Mouse (Mus musculus): ENCODE data around the gene Bcl2l14. TPM values are rescaled to one million over a fixed set of nuclear protein-coding genes. Genes with fewer than 3 reads are reported as not detected.

Gene Bcl2l14
- polyA plus RNA-seq, 2 experiments = 0.08 TPM; not detected in 1

DNA sequence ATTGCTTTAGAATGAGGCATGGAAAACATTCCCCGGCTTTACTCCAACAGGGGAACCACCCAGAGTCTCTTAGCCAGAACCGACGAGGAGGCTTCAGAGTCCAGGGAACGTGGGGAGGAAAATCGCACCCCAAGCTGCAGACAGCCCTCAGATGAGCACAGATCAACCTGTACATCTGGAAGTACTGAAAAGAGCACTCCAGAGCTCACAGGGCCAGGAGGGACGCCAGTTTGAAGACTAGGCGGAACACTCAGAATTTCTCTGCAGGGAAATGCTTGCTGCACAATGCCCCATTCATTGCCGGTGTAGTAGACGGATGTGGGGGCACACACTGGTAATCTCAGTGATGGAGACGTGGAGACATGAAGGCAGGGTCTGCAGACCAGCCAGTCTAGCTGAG, 43.9 kb downstream of the Bcl2l14 start:
- Histone ChIP-seq H3K36me3 (replicated peaks; ENCODE audit: control insufficient read depth, insufficient read depth, low read depth) (no peaks in the 10 kb centered on the region), H3K9me3 (ENCODE audit: control insufficient read depth, low read length) (no peaks in the 10 kb centered on the region), H3K27me3 (ENCODE audit: control insufficient read depth, insufficient read depth, low read length) (no peaks in the 10 kb centered on the region), H3K4me3 (ENCODE audit: insufficient read depth in 1 of 2, low read depth in 2 of 2, low read length in 2 of 2) (no peak overlapping the region), H3K4me2 (ENCODE audit: low read depth) (no peak overlapping the region), H3K9ac (replicated peaks) (no peak overlapping the region), H3K4me1 (replicated peaks; ENCODE audit: control insufficient read depth in 2 of 2, insufficient read depth in 2 of 2, low read length in 1 of 2) (peaks cover 0 to 9% of the 10 kb centered on the region in 2 experiments; a peak in 2 of 4 replicates), H3K27ac (no peak overlapping the region)
- DNase-seq (ENCODE audit: low read depth in 3 of 3, low spot score in 3 of 3) (no peak), ATAC-seq (ENCODE audit: insufficient read depth) (no peak)
- WGBS (ENCODE audit: insufficient replicate concordance) = 55% methylated on average over 10 of the region's 10 CpGs
- TF ChIP-seq CTCF (IDR thresholded peaks at IDR 0.05; ENCODE audit: low read depth) (no peak), EP300 (IDR thresholded peaks at IDR 0.05; ENCODE audit: low read depth) (no peak)

DNA sequence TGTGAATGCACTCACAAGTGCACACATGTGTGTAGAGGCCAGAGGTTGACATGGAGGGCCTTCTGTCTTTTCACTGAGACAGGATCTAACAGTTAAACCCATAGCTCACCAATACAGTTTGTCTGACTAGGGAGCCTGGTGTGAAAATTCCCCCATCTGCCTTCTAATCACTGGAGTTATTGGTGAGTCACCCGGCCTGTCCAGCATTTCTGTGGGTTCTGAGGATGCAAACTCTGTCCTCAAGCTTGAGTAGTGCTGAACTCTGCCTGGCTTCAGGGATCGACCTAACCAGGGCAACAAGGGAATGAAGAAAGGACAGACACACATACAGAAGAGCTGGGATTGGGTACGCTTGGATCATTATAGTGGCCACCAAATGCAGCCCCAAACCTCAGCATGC, 45.6 kb downstream of the Bcl2l14 start:
- TF ChIP-seq EP300 (IDR thresholded peaks at IDR 0.05; ENCODE audit: low read depth) = no peak
- TF ChIP-seq CTCF (IDR thresholded peaks at IDR 0.05; ENCODE audit: low read depth) = no peak
- Histone ChIP-seq H3K4me3 (ENCODE audit: insufficient read depth in 1 of 2, low read depth in 2 of 2, low read length in 2 of 2) (no peak overlapping the region), H3K4me1 (replicated peaks; ENCODE audit: control insufficient read depth in 2 of 2, insufficient read depth in 2 of 2, low read length in 1 of 2) (peaks cover 0 to 9% of the 10 kb centered on the region in 2 experiments; a peak in 2 of 4 replicates), H3K9me3 (ENCODE audit: control insufficient read depth, low read length) (no peaks in the 10 kb centered on the region), H3K27me3 (ENCODE audit: control insufficient read depth, insufficient read depth, low read length) (no peaks in the 10 kb centered on the region), H3K4me2 (ENCODE audit: low read depth) (no peak overlapping the region), H3K9ac (replicated peaks) (no peak overlapping the region), H3K36me3 (replicated peaks; ENCODE audit: control insufficient read depth, insufficient read depth, low read depth) (no peaks in the 10 kb centered on the region), H3K27ac (no peak overlapping the region)
- DNase-seq (ENCODE audit: low read depth in 3 of 3, low spot score in 3 of 3) = no peak
- 70% methylated on average over 3 of the region's 3 CpGs for WGBS (ENCODE audit: insufficient replicate concordance)
- no peak for ATAC-seq (ENCODE audit: insufficient read depth)

DNA sequence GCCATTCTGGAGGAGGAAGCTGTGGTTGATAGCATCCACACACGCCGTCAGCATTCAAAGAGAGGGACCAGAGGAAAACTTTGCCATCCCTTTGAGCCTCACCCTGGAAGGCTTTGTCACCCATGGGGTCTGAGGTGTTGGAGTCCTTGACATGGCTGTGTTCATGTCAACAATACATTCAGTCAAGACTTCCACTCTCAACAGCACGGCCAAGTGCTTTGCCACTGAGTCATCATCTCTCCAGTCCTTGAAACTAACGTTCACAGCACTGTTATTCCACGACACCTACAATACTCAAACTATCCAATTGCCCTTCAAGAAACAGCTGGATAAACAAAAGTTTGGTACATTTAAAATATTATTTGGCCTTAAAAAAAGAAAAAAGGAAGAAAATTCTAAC, 46.1 kb downstream of the Bcl2l14 start:
- Histone ChIP-seq H3K4me1 (replicated peaks; ENCODE audit: control insufficient read depth in 2 of 2, insufficient read depth in 2 of 2, low read length in 1 of 2) (peaks cover 0 to 5% of the 10 kb centered on the region in 2 experiments; a peak in 1 of 4 replicates), H3K9me3 (ENCODE audit: control insufficient read depth, low read length) (no peaks in the 10 kb centered on the region), H3K27ac (no peak overlapping the region), H3K4me3 (ENCODE audit: insufficient read depth in 1 of 2, low read depth in 2 of 2, low read length in 2 of 2) (no peak overlapping the region), H3K27me3 (ENCODE audit: control insufficient read depth, insufficient read depth, low read length) (no peaks in the 10 kb centered on the region), H3K4me2 (ENCODE audit: low read depth) (no peak overlapping the region), H3K9ac (replicated peaks) (no peak overlapping the region), H3K36me3 (replicated peaks; ENCODE audit: control insufficient read depth, insufficient read depth, low read depth) (no peaks in the 10 kb centered on the region)
- WGBS (ENCODE audit: insufficient replicate concordance) = 65% methylated on average over 5 of the region's 5 CpGs
- TF ChIP-seq CTCF (IDR thresholded peaks at IDR 0.05; ENCODE audit: low read depth) (no peak), EP300 (IDR thresholded peaks at IDR 0.05; ENCODE audit: low read depth) (no peak)
- no peak for ATAC-seq (ENCODE audit: insufficient read depth)
- no peak for DNase-seq (ENCODE audit: low read depth in 3 of 3, low spot score in 3 of 3)

DNA sequence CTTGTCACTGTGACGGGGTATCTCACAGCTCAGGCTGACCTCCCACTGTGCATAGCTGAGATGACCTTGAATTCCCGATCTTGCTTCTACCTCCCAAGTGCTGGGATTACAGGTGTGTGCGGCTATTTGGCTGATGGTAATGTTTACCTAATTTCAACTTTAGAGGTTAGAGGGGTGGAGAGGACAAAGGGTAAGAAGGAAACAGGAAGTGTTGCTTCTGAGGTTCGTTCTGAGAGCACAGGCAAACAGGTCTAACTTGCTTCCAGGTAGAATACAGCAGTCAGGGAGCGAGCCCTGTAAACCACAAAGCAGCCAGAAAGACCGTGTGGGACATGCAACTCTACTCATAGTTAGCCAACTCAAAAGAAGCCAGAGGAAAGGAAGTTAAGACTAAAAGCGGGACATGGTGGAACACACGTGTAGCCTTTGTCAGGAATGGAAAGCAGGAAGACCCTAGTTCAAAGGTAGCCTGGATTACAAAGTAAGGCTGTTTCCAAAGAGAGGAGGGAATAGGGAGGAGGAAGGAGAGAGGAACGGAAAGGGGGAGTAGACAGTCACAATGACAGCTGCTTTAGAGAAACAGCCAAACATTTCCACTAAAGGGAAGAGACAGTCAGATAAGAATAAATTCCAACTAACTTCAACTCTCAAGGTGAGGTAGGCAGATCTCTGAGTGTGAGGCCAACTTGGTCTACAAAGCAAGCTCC, 47.2 kb downstream of the Bcl2l14 start:
- H3K4me1 ChIP-seq (replicated peaks; ENCODE audit: control insufficient read depth in 2 of 2, insufficient read depth in 2 of 2, low read length in 1 of 2) = peaks cover 0 to 5% of the 10 kb centered on the region in 2 experiments; a peak in 1 of 4 replicates
- no peak overlapping the region for H3K27ac ChIP-seq
- no peak overlapping the region for H3K4me3 ChIP-seq (ENCODE audit: insufficient read depth in 1 of 2, low read depth in 2 of 2, low read length in 2 of 2)
- H3K36me3 ChIP-seq (replicated peaks; ENCODE audit: control insufficient read depth, insufficient read depth, low read depth) = no peaks in the 10 kb centered on the region
- H3K4me2 ChIP-seq (ENCODE audit: low read depth) = no peak overlapping the region; the same call in 1 of the 2 replicates
- DNase-seq (ENCODE audit: low read depth in 3 of 3, low spot score in 3 of 3) (peak in 1 of 3 experiments; percentile 2), ATAC-seq (ENCODE audit: insufficient read depth) (peak; percentile 33; the same call in 1 of the 2 replicates)
- no peaks in the 10 kb centered on the region for H3K27me3 ChIP-seq (ENCODE audit: control insufficient read depth, insufficient read depth, low read length)
- H3K9ac ChIP-seq (replicated peaks) = no peak overlapping the region
- 46% methylated on average over 9 of the region's 9 CpGs for WGBS (ENCODE audit: insufficient replicate concordance)
- no peaks in the 10 kb centered on the region for H3K9me3 ChIP-seq (ENCODE audit: control insufficient read depth, low read length)
- no peak for TF ChIP-seq EP300 (IDR thresholded peaks at IDR 0.05; ENCODE audit: low read depth)
- TF ChIP-seq CTCF (IDR thresholded peaks at IDR 0.05; ENCODE audit: low read depth) = no peak

DNA sequence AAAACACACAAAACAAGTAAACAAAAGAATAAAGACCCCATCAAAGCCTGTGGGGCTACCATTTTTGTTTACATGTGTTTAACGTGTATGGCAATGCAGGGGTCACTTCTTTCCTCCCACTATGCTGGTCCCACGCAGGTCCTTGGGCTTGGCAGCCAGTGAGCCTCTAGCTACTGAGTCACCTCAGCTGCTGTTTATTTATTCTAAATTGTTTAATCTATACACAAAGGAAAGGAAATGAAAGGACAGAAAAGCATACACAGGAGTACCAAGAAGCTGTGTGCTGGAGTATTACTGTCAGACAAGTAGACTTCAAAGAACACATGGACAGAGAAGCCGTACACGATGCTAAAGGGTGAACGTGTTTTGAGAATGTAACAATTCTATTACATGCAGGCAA, 47.8 kb downstream of the Bcl2l14 start:
- Histone ChIP-seq H3K27me3 (ENCODE audit: control insufficient read depth, insufficient read depth, low read length) (no peaks in the 10 kb centered on the region), H3K4me1 (replicated peaks; ENCODE audit: control insufficient read depth in 2 of 2, insufficient read depth in 2 of 2, low read length in 1 of 2) (peaks cover 0 to 5% of the 10 kb centered on the region in 2 experiments; a peak in 1 of 4 replicates), H3K36me3 (replicated peaks; ENCODE audit: control insufficient read depth, insufficient read depth, low read depth) (no peaks in the 10 kb centered on the region), H3K4me2 (ENCODE audit: low read depth) (no peak overlapping the region), H3K4me3 (ENCODE audit: insufficient read depth in 1 of 2, low read depth in 2 of 2, low read length in 2 of 2) (no peak overlapping the region), H3K9ac (replicated peaks) (no peak overlapping the region), H3K27ac (no peak overlapping the region), H3K9me3 (ENCODE audit: control insufficient read depth, low read length) (no peaks in the 10 kb centered on the region)
- TF ChIP-seq EP300 (IDR thresholded peaks at IDR 0.05; ENCODE audit: low read depth) = no peak
- TF ChIP-seq CTCF (IDR thresholded peaks at IDR 0.05; ENCODE audit: low read depth) = no peak
- no peak for ATAC-seq (ENCODE audit: insufficient read depth)
- no peak for DNase-seq (ENCODE audit: low read depth in 3 of 3, low spot score in 3 of 3)
- WGBS (ENCODE audit: insufficient replicate concordance) = 65% methylated on average over 5 of the region's 5 CpGs

All from liver, embryonic 14.5 days (tissue).